In the genomic region with DNA sequence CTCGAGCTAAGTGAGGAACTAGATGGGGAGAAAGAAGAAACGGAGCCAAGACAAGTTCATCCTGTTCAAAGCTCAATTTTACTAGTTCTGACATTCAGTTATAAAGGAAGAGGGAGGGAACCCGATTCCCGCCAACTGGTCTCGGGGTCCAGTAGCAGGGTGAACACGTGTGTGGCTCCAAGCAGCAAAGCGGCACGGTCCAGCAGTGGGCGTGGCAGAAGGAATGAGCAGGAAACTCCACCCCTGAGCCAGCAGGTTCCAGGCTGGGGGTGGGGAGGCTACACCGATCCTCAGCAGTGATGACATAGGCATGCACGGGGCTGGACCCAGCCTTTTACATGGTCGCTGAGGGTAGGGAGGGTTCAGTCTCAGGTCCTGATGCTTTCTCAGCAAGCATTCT, we compare ENCODE assay signal across 10 mouse cellular contexts. TPM values are rescaled to one million over a fixed set of nuclear protein-coding genes. Genes with fewer than 3 reads are reported as not detected.
DNase-seq lines count a peak whose midpoint lies in the region; ATAC-seq and TF ChIP-seq lines count a peak whose summit lies in the region.
"Not testable (repeated sequence)": the region's sequence is repeated elsewhere in the genome, so short reads cannot be mapped to it uniquely, and the experiment has no call there.
"Had no signal": no experiment of that assay in that cellular context is flagged by ENCODE, and none has a peak within 500 bp of the region (broad histone marks: within the 10 kb centered on the region; RNA-seq: fewer than 3 reads in every experiment).

No protein-coding gene starts in this region.

- under 1% methylated on average over 12 of the region's 12 CpGs for WGBS in forebrain, embryonic 13.5 days
- WGBS in heart, embryonic 14.5 days: 3% methylated on average over 12 of the region's 12 CpGs
- 3% methylated on average over 12 of the region's 12 CpGs for WGBS in liver, embryonic 11.5 days
- WGBS in midbrain, embryonic 12.5 days: 2% methylated on average over 12 of the region's 12 CpGs
- under 1% methylated on average over 12 of the region's 12 CpGs for WGBS in stomach, embryonic 15.5 days

- peaks cover 42% of the 10 kb centered on the region for H3K4me1 ChIP-seq in bone marrow macrophage, adult 2 months (ENCODE audit: control insufficient read depth, insufficient read depth, low read length)
- H3K4me1 ChIP-seq in forebrain, embryonic 13.5 days: peaks cover 39% of the 10 kb centered on the region
- peaks cover 20 to 24% of the 10 kb centered on the region in 2 experiments; a peak in 3 of 4 replicates for H3K4me1 ChIP-seq in heart, embryonic 14.5 days (ENCODE audit: control insufficient read depth in 2 of 2, insufficient read depth in 2 of 2, low read length in 2 of 2)
- peaks cover 56% of the 10 kb centered on the region for H3K4me1 ChIP-seq in liver, embryonic 11.5 days (replicated peaks; ENCODE audit: control insufficient read depth, insufficient read depth, low read length)
- peaks cover 41% of the 10 kb centered on the region for H3K4me1 ChIP-seq in midbrain, embryonic 12.5 days
- H3K4me1 ChIP-seq in stomach, embryonic 15.5 days: peaks cover 38% of the 10 kb centered on the region

- DNase-seq in CD4-positive helper T cell, adult 2 months (ENCODE audit: low read depth, low spot score): peak; percentile 40
- peak; percentile 82 for DNase-seq in kidney, adult 18-20 months
- peak; percentile 71 for DNase-seq in liver, embryonic 11.5 days (ENCODE audit: low spot score)

- H3K4me3 ChIP-seq in bone marrow macrophage, adult 2 months (ENCODE audit: insufficient read depth, low read length): peak overlapping the region; percentile 45
- 0 out of 2 replicates have a peak overlapping the region, but pooled peaks have one; percentile 15 for H3K4me3 ChIP-seq in forebrain, embryonic 13.5 days
- peak overlapping the region; percentile 4 to 16; a peak in 3 of 4 replicates for H3K4me3 ChIP-seq in heart, embryonic 14.5 days (ENCODE audit: control insufficient read depth in 1 of 2, insufficient read depth in 1 of 2, low read depth in 1 of 2, low read length in 2 of 2)
- peak overlapping the region; percentile 30 for H3K4me3 ChIP-seq in liver, embryonic 11.5 days (ENCODE audit: low read depth, low read length)
- H3K4me3 ChIP-seq in midbrain, embryonic 12.5 days: peak overlapping the region; percentile 15; the same call in 1 of the 2 replicates
- H3K4me3 ChIP-seq in stomach, embryonic 15.5 days (replicated peaks): peak overlapping the region; percentile 18

- H3K27ac ChIP-seq in bone marrow macrophage, adult 2 months (ENCODE audit: insufficient read depth, low read depth, low read length): peak overlapping the region; percentile 71
- not testable (repeated sequence) for H3K27ac ChIP-seq in forebrain, embryonic 13.5 days; midbrain, embryonic 12.5 days (replicated peaks)
- peak overlapping the region in 1 of 2 experiments; percentile 28; a peak in 1 of 4 replicates for H3K27ac ChIP-seq in heart, embryonic 14.5 days (replicated peaks in 1 of 2; ENCODE audit: control insufficient read depth in 1 of 2, insufficient read depth in 1 of 2, low read depth in 2 of 2, low read length in 2 of 2)
- H3K27ac ChIP-seq in liver, embryonic 11.5 days (ENCODE audit: low read depth, low read length): peak overlapping the region; percentile 58; the same call in 1 of the 2 replicates
- peak overlapping the region; percentile 49; the same call in 1 of the 2 replicates for H3K27ac ChIP-seq in stomach, embryonic 15.5 days

- not testable (repeated sequence) for ATAC-seq in forebrain, embryonic 13.5 days; heart, embryonic 14.5 days (ENCODE audit: insufficient number of reproducible peaks, insufficient read depth, low FRiP score, low read depth); midbrain, embryonic 12.5 days (ENCODE audit: low FRiP score, low read depth); stomach, embryonic 15.5 days (ENCODE audit: insufficient read depth, low FRiP score, low read depth)
- ATAC-seq in liver, embryonic 11.5 days (replicated peaks; ENCODE audit: low FRiP score): peak; percentile 22

- not testable (repeated sequence) for H3K27me3 ChIP-seq in forebrain, embryonic 13.5 days; heart, embryonic 14.5 days (ENCODE audit: control insufficient read depth, insufficient read depth, low read length); liver, embryonic 11.5 days (replicated peaks; ENCODE audit: control insufficient read depth, insufficient read depth, low read length); stomach, embryonic 15.5 days (replicated peaks)
- peaks cover 28% of the 10 kb centered on the region; the same call in 1 of the 2 replicates for H3K27me3 ChIP-seq in midbrain, embryonic 12.5 days

- peak overlapping the region; percentile 43 for H3K9ac ChIP-seq in forebrain, embryonic 13.5 days
- H3K9ac ChIP-seq in heart, embryonic 14.5 days (ENCODE audit: low read length): peak overlapping the region; percentile 65
- H3K9ac ChIP-seq in liver, embryonic 11.5 days (ENCODE audit: low read depth, low read length): peak overlapping the region; percentile 60
- H3K9ac ChIP-seq in midbrain, embryonic 12.5 days (replicated peaks); stomach, embryonic 15.5 days: not testable (repeated sequence)

- not testable (repeated sequence) for H3K36me3 ChIP-seq in forebrain, embryonic 13.5 days (ENCODE audit: poor library complexity, severe bottlenecking); heart, embryonic 14.5 days (ENCODE audit: control insufficient read depth, insufficient read depth, low read length); liver, embryonic 11.5 days (ENCODE audit: control insufficient read depth, insufficient read depth, low read length); midbrain, embryonic 12.5 days; stomach, embryonic 15.5 days

- TF ChIP-seq POLR2A in bone marrow macrophage, adult 2 months (IDR thresholded peaks at IDR 0.05; ENCODE audit: borderline replicate concordance, low read depth, low read length): not testable (repeated sequence)

- peak overlapping the region; percentile 52 for H3K4me2 ChIP-seq in forebrain, embryonic 13.5 days
- peak overlapping the region; percentile 61 for H3K4me2 ChIP-seq in heart, embryonic 14.5 days (ENCODE audit: low read length)
- H3K4me2 ChIP-seq in liver, embryonic 11.5 days: peak overlapping the region; percentile 71
- peak overlapping the region; percentile 44 for H3K4me2 ChIP-seq in midbrain, embryonic 12.5 days (replicated peaks)
- H3K4me2 ChIP-seq in stomach, embryonic 15.5 days: peak overlapping the region; percentile 47

- not testable (repeated sequence) for H3K9me3 ChIP-seq in forebrain, embryonic 13.5 days (replicated peaks); heart, embryonic 14.5 days (ENCODE audit: control insufficient read depth, low read length); liver, embryonic 11.5 days (ENCODE audit: control insufficient read depth, low read length); midbrain, embryonic 12.5 days; stomach, embryonic 15.5 days

- not testable (repeated sequence) for TF ChIP-seq CTCF in bone marrow macrophage, adult 2 months (IDR thresholded peaks at IDR 0.05; ENCODE audit: low read depth, low read length)

RNA-seq across cellular contexts. Expression of a gene that starts 2.4 kb away (rescaled TPM):
- 48.9 and 51.3 TPM in 2 replicates for polyA plus RNA-seq in bone marrow macrophage, adult 2 months (2012; ENCODE audit: insufficient read depth, insufficient read length, missing spikeins)
- 8.8 and 11.1 TPM in 2 replicates for polyA plus RNA-seq in forebrain, embryonic 13.5 days (2015; fragmentation: Nextera tagmentation; extraction: Ambion mirVana)
- 11.0 and 11.5 TPM in 2 replicates for polyA plus RNA-seq in heart, embryonic 14.5 days (2014; fragmentation: Nextera tagmentation; extraction: Ambion mirVana)
- 19.1 and 20.6 TPM in 2 replicates for polyA plus RNA-seq in liver, embryonic 11.5 days (2014; fragmentation: Nextera tagmentation; extraction: Ambion mirVana)
- polyA plus RNA-seq in midbrain, embryonic 12.5 days (2016; fragmentation: Nextera tagmentation; extraction: Ambion mirVana): 12.5 and 13.4 TPM in 2 replicates
- polyA plus RNA-seq in stomach, embryonic 15.5 days (2015; fragmentation: Nextera tagmentation; extraction: Ambion mirVana): 21.1 and 21.7 TPM in 2 replicates

RNA-seq across cellular contexts. Expression of a gene that starts 57.5 kb away (rescaled TPM):
- polyA plus RNA-seq in bone marrow macrophage, adult 2 months (2012; ENCODE audit: insufficient read depth, insufficient read length, missing spikeins): not detected in 2 replicates
- not detected in 2 replicates for polyA plus RNA-seq in forebrain, embryonic 13.5 days (2015; fragmentation: Nextera tagmentation; extraction: Ambion mirVana)
- not detected in 2 replicates for polyA plus RNA-seq in heart, embryonic 14.5 days (2014; fragmentation: Nextera tagmentation; extraction: Ambion mirVana)
- polyA plus RNA-seq in liver, embryonic 11.5 days (2014; fragmentation: Nextera tagmentation; extraction: Ambion mirVana): not detected in 2 replicates
- not detected in 2 replicates for polyA plus RNA-seq in midbrain, embryonic 12.5 days (2016; fragmentation: Nextera tagmentation; extraction: Ambion mirVana)
- polyA plus RNA-seq in stomach, embryonic 15.5 days (2015; fragmentation: Nextera tagmentation; extraction: Ambion mirVana): not detected in 2 replicates
- polyA plus RNA-seq: CD4-positive, CD25-positive, alpha-beta regulatory T cell, adult 4 months; inflammation-experienced regulatory T-cells, adult 6 months had no signal
